Mouse (Mus musculus): ENCODE measurements around the gene Med9.

- TF ChIP-seq GATA1 (IDR thresholded peaks at IDR 0.05; ENCODE audit: borderline replicate concordance, low read length), result no peak
- no peak for TF ChIP-seq FLI1 (IDR thresholded peaks at IDR 0.05; ENCODE audit: low read length)
These were observed 53.4 kb downstream of the Med9 start for GRCm38 (mm10) chr11:60001231-60001980.
